Mouse (Mus musculus) stomach, embryonic 14.5 days (tissue): Measurements from ENCODE around the gene Oasl1. TPM values are rescaled to one million over a fixed set of nuclear protein-coding genes. Genes with fewer than 3 reads are reported as not detected.

ENCODE experiments used
- ATAC-seq: fragments of 200-750 bp; cut with Nextera tagmentation; 2 replicates; pipeline ENCODE4 v1.8.0; 2017; ENCODE audit warnings: low read depth, moderate TSS enrichment; ENCODE audit not compliant: insufficient number of reproducible peaks, insufficient read depth, low FRiP score
- H3K27ac ChIP-seq: fragments of 300-500 bp; sonication (generic); 2 replicates; pipeline ENCODE4 v1.5.1; 2014; ENCODE audit warnings: mild to moderate bottlenecking, low read length, moderate library complexity, mixed read lengths
- H3K27me3 ChIP-seq: fragments of 300-500 bp; sonication (generic); 2 replicates; pipeline ENCODE4 v1.6.1; 2014; ENCODE audit warnings: low read length, control low read depth, mixed read lengths; ENCODE audit not compliant: control insufficient read depth, insufficient read depth
- H3K36me3 ChIP-seq: fragments of 300-500 bp; sonication (generic); 2 replicates; pipeline ENCODE4 v1.6.1; 2014; ENCODE audit warnings: mild to moderate bottlenecking, control low read depth, low read length, moderate library complexity, mixed read lengths; ENCODE audit not compliant: control insufficient read depth, insufficient read depth
- H3K4me1 ChIP-seq: fragments of 300-500 bp; sonication (generic); 2 replicates; pipeline ENCODE4 v1.6.1; 2014; ENCODE audit warnings: low read length, control low read depth, mixed read lengths; ENCODE audit not compliant: control insufficient read depth, insufficient read depth
- H3K4me2 ChIP-seq: fragments of 300-500 bp; sonication (generic); replicated peaks from 2 replicates; pipeline ENCODE4 v1.6.1; 2014; ENCODE audit warnings: low read depth, low read length, control low read depth
- H3K4me3 ChIP-seq: fragments of 300-500 bp; sonication (generic); 2 replicates; pipeline ENCODE4 v1.5.1; 2014; ENCODE audit warnings: low read depth, low read length, control low read depth
- H3K9ac ChIP-seq: fragments of 300-500 bp; sonication (generic); replicated peaks from 2 replicates; pipeline ENCODE4 v1.6.1; 2014; ENCODE audit warnings: low read depth, mild to moderate bottlenecking, control low read depth, low read length, moderate library complexity, mixed read lengths
- H3K9me3 ChIP-seq: fragments of 300-500 bp; sonication (generic); 2 replicates; pipeline ENCODE4 v1.6.1; 2016; ENCODE audit warnings: low read depth, low read length, control low read depth; ENCODE audit not compliant: control insufficient read depth
- WGBS: fragments of 180-500 bp; shearing (Covaris S2); extraction: QIAGEN DNeasy Blood & Tissue Kit; methylation state at CpG from one replicate; pipeline ENCODE4 v1.1.7; 2014; 5-methylcytosine and 5-hydroxymethylcytosine counted together
- polyA plus RNA-seq: library from polyadenylated mRNA; unstranded; fragments of >200 nt; fragmentation: Nextera tagmentation; extraction: Ambion mirVana; gene quantifications from 2 replicates; pipeline ENCODE4 v1.2.1, GENCODE M21; 2014

Gene Oasl1
- polyA plus RNA-seq, 1 experiment from 2014 or later = 0.75 TPM

DNA sequence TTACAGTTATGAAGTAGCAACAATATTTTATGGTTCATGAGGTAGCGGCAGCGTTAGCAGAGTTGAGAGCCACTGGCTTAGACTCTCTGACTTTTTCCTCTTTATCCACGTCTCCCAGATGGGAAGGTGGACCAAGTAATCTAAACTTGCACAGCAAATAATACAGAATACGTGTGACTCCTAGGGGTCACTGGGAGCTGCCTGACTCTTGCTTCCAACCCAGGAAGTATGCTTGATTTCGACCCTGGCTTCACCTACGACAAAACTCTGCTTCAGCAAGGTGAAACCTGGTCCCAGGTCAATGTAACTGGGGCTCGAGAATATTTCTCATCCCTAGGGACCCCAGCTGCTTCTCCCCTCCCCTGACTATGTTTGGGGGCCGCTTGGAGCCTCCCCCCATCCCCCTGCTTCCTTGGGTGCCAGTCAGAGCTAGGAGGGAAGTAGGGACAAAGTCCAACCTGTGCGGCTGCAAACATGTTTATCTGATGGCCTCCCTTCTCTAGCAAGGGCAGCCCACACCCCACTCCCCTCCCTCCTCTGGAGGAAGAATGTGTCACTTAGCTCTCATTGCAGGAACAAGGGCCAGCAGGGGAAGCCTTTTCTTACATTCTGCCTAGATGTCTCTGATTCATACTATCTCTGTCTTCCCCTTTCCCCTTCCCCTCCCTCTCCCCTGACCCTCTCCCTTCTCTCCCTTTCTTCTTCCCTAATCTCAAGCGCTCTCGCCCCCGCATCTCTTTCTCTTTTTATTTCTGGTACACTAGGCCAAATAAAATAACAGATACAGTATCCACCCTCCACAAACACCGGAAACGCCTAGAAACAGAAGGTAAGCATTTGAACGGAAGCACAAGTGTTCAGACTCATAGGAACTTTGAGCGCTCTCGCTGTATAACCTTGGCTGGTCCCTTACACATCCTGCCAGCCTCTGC lies 42.2 kb downstream of the Oasl1 start:
- no peaks in the 10 kb centered on the region for H3K27me3 ChIP-seq
- peak; percentile 71; the same call in 1 of the 2 replicates for ATAC-seq
- H3K4me3 ChIP-seq = peak overlapping the region; percentile 0; the same call in 1 of the 2 replicates
- peak overlapping the region; percentile 22; the same call in 1 of the 2 replicates for H3K4me2 ChIP-seq
- no peak overlapping the region for H3K9ac ChIP-seq
- H3K36me3 ChIP-seq = no peaks in the 10 kb centered on the region
- peak overlapping the region; percentile 88 for H3K27ac ChIP-seq
- WGBS = 41% methylated on average over 17 of the region's 17 CpGs
- H3K9me3 ChIP-seq = no peaks in the 10 kb centered on the region
- H3K4me1 ChIP-seq = peaks cover 8% of the 10 kb centered on the region; the same call in 1 of the 2 replicates

GRCm38 (mm10) chr5:114967523-114968268 lies 44.7 kb downstream of the Oasl1 start:
- no peak for ATAC-seq
- Histone ChIP-seq H3K27ac (peak overlapping the region; percentile 90; the same call in 1 of the 2 replicates), H3K9me3 (no peaks in the 10 kb centered on the region), H3K9ac (no peak overlapping the region), H3K4me3 (peak overlapping the region; percentile 35; the same call in 1 of the 2 replicates), H3K4me2 (peak overlapping the region; percentile 30), H3K4me1 (peaks cover 14% of the 10 kb centered on the region; the same call in 1 of the 2 replicates), H3K27me3 (no peaks in the 10 kb centered on the region), H3K36me3 (no peaks in the 10 kb centered on the region)
- WGBS = 39% methylated on average over 14 of the region's 14 CpGs

GRCm38 (mm10) chr5:114968651-114969050 lies 45.6 kb downstream of the Oasl1 start:
- H3K27ac ChIP-seq = peak overlapping the region; percentile 90

DNA sequence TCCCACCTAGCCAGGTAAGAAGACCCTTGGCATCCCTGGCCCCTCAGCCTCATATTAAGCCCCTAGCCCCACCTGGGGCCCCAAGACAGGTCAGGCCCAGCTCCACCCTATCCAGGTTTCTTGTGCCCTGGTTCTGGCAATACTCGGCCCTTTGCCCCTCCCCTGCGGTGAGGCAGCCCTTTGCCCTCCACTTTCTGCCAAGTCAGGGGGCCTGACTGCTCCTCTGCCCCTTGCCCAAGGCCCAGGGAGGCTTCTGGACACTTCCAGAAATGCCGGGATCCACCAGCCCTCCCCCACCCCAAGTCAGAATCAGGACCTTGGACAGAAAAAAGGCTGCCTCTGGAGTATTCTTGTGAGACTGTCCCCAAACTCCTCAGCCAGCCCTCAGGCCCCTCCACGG lies 46.0 kb downstream of the Oasl1 start:
- Histone ChIP-seq H3K36me3 (no peaks in the 10 kb centered on the region), H3K9me3 (no peaks in the 10 kb centered on the region), H3K9ac (peak overlapping the region; percentile 39; the same call in 1 of the 2 replicates), H3K27ac (peak overlapping the region; percentile 90), H3K4me2 (peak overlapping the region; percentile 33; the same call in 1 of the 2 replicates), H3K4me3 (peak overlapping the region; percentile 35), H3K27me3 (no peaks in the 10 kb centered on the region), H3K4me1 (peaks cover 14% of the 10 kb centered on the region; the same call in 1 of the 2 replicates)
- 9% methylated on average over 4 of the region's 4 CpGs for WGBS
- no peak for ATAC-seq

More at GRCm38 (mm10) chr5:114968651-114969050, 45.6 kb downstream of the Oasl1 start:
- H3K27me3 ChIP-seq = no peaks in the 10 kb centered on the region
- no peak for ATAC-seq
- peak overlapping the region; percentile 35 for H3K4me3 ChIP-seq
- no peaks in the 10 kb centered on the region for H3K36me3 ChIP-seq
- WGBS = 21% methylated on average over 7 of the region's 7 CpGs
- peaks cover 14% of the 10 kb centered on the region; the same call in 1 of the 2 replicates for H3K4me1 ChIP-seq
- peak overlapping the region; percentile 39; the same call in 1 of the 2 replicates for H3K9ac ChIP-seq
- no peaks in the 10 kb centered on the region for H3K9me3 ChIP-seq
- peak overlapping the region; percentile 33 for H3K4me2 ChIP-seq

DNA sequence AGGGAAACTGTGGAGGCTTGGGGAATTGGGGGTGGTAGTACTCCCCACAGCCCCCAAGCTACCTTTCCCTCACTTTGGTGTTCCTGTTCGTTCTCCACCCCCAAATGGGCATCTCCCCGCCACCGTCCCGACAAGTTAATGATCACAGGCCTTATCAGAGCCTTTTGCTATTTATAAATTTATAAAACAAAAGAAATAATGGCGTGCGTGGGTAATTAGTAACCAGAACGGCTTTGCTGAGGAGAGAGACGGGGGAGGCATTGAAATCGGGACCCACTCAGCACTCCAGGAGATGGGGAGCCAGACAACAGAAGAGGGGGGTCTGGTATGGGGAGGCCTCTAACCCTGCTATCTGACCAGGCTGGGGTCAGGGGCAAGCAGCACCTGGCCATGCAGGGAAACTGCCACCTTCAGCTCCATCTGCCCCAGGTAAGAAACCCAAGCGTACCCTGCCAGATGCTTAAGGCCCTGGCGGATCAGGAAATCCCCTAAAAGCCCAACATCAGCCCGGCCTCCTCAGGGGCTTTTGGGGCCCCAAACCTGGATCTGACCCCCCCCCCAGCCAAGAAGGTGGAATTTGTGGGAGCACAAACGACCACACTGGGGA lies 46.7 kb downstream of the Oasl1 start:
- Histone ChIP-seq H3K4me3 (peak overlapping the region; percentile 35), H3K27ac (peak overlapping the region; percentile 90), H3K4me2 (peak overlapping the region; percentile 33), H3K9ac (peak overlapping the region; percentile 48), H3K36me3 (no peaks in the 10 kb centered on the region), H3K27me3 (no peaks in the 10 kb centered on the region), H3K4me1 (peaks cover 14% of the 10 kb centered on the region; the same call in 1 of the 2 replicates), H3K9me3 (no peaks in the 10 kb centered on the region)
- no peak for ATAC-seq
- WGBS = 43% methylated on average over 13 of the region's 13 CpGs

DNA sequence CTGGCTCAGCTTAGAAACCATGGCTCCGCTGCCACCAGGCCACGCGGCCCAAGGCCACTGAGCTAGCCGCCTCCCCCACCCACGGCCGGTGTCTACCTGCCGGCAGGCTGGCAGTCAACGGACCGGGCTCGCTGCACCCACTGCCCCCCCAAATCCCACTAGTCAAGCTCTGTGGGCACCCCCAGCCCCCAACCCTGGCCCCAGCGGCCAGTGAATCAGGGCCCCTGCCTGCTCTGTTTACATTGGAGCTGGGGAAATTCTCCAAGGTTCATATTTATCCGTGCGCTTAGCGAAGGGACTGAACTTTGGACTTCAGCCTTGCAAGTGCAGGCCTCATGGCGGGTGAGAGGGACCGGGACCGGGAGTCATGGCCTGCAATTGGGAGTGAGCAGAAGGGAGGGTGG lies 47.8 kb downstream of the Oasl1 start, which contains the start of gene Hnf1a:
Hnf1a (minus strand) TSS at position 271 of the 404 bp plus-strand sequence.
- ATAC-seq = peak; percentile 50

DNA sequence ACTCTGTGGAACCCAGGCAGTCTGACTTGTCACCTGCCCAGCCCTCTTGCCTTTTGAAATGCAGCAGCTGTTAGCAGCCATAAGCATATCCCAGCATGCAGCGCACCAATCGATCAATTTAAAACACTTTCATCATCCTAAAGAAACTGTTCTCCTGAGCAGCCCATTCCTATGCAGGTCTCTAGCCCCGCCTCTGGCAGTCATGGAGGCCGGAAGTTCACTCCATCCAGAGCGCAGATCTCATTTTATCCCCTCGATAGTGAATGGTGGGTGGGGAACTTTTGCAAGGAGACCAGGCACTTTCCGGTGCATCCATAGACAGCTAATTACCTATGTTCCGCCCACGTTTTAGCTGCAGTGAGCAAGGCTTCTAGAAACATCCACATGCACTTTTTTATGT lies 49.2 kb downstream of the Oasl1 start:
- Histone ChIP-seq H3K27me3 (no peaks in the 10 kb centered on the region), H3K27ac (no peak overlapping the region), H3K36me3 (no peaks in the 10 kb centered on the region), H3K9ac (no peak overlapping the region), H3K4me2 (peak overlapping the region; percentile 33; the same call in 1 of the 2 replicates), H3K4me1 (0 out of 2 replicates have a peak, but pooled peaks cover 9% of the 10 kb centered on the region), H3K9me3 (no peaks in the 10 kb centered on the region), H3K4me3 (no peak overlapping the region)
- 67% methylated on average over 9 of the region's 9 CpGs for WGBS
- ATAC-seq = no peak

More for the DNA sequence above, 47.8 kb downstream of the Oasl1 start, which contains the start of gene Hnf1a:
- no peaks in the 10 kb centered on the region for H3K27me3 ChIP-seq
- H3K4me2 ChIP-seq = peak within 1 kb of the TSS; percentile 33
- 34% methylated on average over 17 of the region's 17 CpGs for WGBS
- no peaks in the 10 kb centered on the region for H3K36me3 ChIP-seq
- peak within 1 kb of the TSS; percentile 35 for H3K4me3 ChIP-seq
- peak within 1 kb of the TSS; percentile 90 for H3K27ac ChIP-seq
- peaks cover 12% of the 10 kb centered on the region; the same call in 1 of the 2 replicates for H3K4me1 ChIP-seq
- peak within 1 kb of the TSS; percentile 48 for H3K9ac ChIP-seq
- H3K9me3 ChIP-seq = no peaks in the 10 kb centered on the region
